Mouse (Mus musculus): Measurements from ENCODE around the gene Dpep2nb. TPM values are rescaled to one million over a fixed set of nuclear protein-coding genes. Genes with fewer than 3 reads are reported as not detected.
"Not testable (repeated sequence)": the region's sequence is repeated elsewhere in the genome, so short reads cannot be mapped to it uniquely, and the experiment has no call there.

Dpep2nb gene
- polyA plus RNA-seq, 1 experiment, result not detected

DNA sequence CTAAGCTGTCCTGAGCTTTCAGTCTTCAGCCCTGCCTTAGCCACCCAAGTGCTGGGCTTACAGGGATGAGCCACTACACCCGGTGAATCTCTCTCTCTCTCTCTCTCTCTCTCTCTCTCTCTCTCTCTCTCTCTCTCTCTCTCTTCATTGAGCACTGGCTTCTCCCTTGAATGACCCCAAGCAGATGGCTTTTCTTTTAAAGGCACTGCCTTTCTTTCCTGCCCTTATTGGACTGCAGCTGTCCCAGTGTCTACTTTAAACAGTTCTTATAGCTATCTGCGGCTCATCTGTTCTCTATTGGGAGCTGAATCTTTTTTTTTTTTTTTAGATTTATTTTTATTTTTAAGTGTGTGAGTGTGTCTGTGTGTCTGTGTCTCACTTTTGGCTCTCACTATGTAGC is 37.3 kb upstream of the Dpep2nb start:
- no peaks in the 10 kb centered on the region for H3K4me1 ChIP-seq (ENCODE audit: control insufficient read depth, insufficient read depth, low read length)
- no peak overlapping the region for H3K27ac ChIP-seq (ENCODE audit: insufficient read depth, low read length)
- no peak overlapping the region for H3K4me3 ChIP-seq (ENCODE audit: insufficient read depth, low read length)
- TF ChIP-seq POLR2A (IDR thresholded peaks at IDR 0.05; ENCODE audit: low read depth, low read length) (no peak), CTCF (IDR thresholded peaks at IDR 0.05; ENCODE audit: borderline replicate concordance, insufficient read depth, low read length) (no peak)

DNA sequence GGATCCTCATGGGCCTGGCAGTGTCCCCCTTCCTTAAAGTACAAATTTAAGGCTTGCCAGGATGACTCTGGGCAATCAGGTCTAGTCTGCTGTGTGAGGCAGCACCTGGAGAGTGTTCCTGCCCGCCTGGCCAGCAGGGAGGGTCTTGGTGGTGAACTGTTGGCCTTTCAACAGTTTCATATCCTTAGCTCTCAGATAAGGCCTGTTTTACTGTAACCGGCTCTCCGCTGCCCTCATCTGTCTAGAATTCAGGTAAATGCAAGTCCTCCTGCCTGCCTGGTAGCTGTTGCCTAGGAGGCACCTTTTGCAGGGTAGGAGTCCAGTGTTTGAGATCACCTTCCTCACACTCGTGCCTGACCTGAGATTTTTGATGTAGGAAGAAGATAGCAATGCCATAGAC is 34.4 kb upstream of the Dpep2nb start:
- TF ChIP-seq POLR2A (IDR thresholded peaks at IDR 0.05; ENCODE audit: low read depth, low read length), result no peak
- no peak for TF ChIP-seq CTCF (IDR thresholded peaks at IDR 0.05; ENCODE audit: borderline replicate concordance, insufficient read depth, low read length)
- Histone ChIP-seq H3K4me3 (ENCODE audit: insufficient read depth, low read length) (no peak overlapping the region), H3K4me1 (ENCODE audit: control insufficient read depth, insufficient read depth, low read length) (no peaks in the 10 kb centered on the region), H3K27ac (ENCODE audit: insufficient read depth, low read length) (no peak overlapping the region)

DNA sequence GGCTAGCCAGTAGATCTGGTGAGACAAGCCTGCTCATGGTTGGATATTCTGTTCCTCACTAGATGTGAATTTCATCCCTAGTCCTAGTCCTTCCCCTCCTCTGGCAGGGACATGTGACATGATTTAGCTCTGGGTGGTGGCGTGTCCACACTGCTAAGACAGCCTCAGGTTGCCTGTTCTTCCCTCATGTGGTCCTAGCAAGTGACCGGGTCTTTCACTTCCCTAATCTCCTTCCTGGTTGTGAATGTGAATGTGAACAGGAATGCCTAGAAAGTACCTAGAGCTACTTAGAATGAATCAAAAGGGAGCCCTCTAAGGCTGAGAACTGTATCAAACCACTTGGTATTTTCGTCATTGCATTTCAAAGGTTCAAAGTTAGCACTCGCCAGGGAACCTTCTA is 33.8 kb upstream of the Dpep2nb start:
- no peak for TF ChIP-seq POLR2A (IDR thresholded peaks at IDR 0.05; ENCODE audit: low read depth, low read length)
- no peak for TF ChIP-seq CTCF (IDR thresholded peaks at IDR 0.05; ENCODE audit: borderline replicate concordance, insufficient read depth, low read length)
- no peak overlapping the region for H3K27ac ChIP-seq (ENCODE audit: insufficient read depth, low read length)
- no peak overlapping the region for H3K4me3 ChIP-seq (ENCODE audit: insufficient read depth, low read length)
- H3K4me1 ChIP-seq (ENCODE audit: control insufficient read depth, insufficient read depth, low read length), result no peaks in the 10 kb centered on the region

DNA sequence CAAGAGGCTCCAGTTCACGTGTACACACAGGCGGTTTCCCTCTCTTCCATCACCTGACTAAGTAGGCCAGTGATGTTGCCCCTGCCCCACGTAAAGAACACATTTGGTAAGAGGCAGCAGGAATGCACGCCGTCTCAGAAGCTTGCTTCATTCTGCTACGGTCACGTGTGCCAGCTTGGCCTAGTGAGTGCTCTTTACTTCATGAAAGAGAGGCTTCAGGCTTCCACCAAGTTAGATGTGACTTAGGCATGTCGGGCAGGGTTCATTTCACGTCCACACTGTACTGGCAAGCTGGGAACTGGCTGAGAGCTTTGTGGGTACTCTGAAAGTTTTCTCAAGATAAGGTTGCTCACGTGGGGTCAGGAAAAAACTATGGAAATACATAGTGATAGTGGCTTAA is 32.9 kb upstream of the Dpep2nb start:
- Histone ChIP-seq H3K4me3 (ENCODE audit: insufficient read depth, low read length) (no peak overlapping the region), H3K27ac (ENCODE audit: insufficient read depth, low read length) (no peak overlapping the region), H3K4me1 (ENCODE audit: control insufficient read depth, insufficient read depth, low read length) (no peaks in the 10 kb centered on the region)
- TF ChIP-seq POLR2A (IDR thresholded peaks at IDR 0.05; ENCODE audit: low read depth, low read length) (no peak), CTCF (IDR thresholded peaks at IDR 0.05; ENCODE audit: borderline replicate concordance, insufficient read depth, low read length) (no peak)

DNA sequence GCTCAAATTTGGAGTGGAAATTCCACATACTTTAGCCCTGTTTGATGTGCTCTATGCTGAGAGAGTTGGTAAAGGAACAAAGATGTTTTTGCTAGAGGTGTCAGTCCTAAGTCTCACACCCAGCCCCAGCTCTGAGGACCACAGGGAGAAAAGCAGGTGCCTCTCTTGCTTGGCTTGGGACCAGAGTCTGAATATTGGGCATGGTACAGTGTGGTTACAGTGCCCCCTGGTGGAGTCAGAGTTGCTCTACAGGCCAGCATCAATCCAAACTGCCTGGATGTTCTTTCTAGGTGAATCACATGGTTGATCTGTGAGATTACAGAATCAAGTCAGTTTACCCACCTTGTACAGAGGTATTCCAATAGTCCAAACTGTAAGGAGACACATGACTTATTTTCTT is 16.7 kb upstream of the Dpep2nb start:
- H3K4me1 ChIP-seq (ENCODE audit: control insufficient read depth, insufficient read depth, low read length), result no peaks in the 10 kb centered on the region
- H3K4me3 ChIP-seq (ENCODE audit: insufficient read depth, low read length), result no peak overlapping the region
- TF ChIP-seq CTCF (IDR thresholded peaks at IDR 0.05; ENCODE audit: borderline replicate concordance, insufficient read depth, low read length) (peak; percentile 84), POLR2A (IDR thresholded peaks at IDR 0.05; ENCODE audit: low read depth, low read length) (no peak)
- H3K27ac ChIP-seq (ENCODE audit: insufficient read depth, low read length), result no peak overlapping the region

DNA sequence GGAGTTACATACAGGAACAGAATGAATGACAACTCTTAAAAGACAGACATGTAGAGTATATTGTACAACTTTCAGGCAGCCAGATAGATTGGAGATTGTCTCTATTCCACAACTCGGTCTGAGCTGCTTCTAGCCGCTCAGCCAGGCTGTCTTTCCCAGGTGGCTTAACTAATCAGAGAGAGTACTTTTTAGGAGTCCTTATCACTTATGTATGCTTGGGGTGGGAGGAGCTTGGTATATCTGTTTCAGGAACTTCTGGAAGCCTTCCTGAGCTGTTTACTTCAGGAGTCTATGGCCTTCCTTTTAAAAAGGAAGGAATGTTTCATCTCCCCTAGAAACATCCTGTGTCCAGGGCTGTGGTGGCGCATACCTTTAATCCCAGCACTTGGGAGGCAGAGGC is 12.3 kb upstream of the Dpep2nb start:
- Histone ChIP-seq H3K4me1 (ENCODE audit: control insufficient read depth, insufficient read depth, low read length) (no peaks in the 10 kb centered on the region), H3K27ac (ENCODE audit: insufficient read depth, low read length) (no peak overlapping the region), H3K4me3 (ENCODE audit: insufficient read depth, low read length) (no peak overlapping the region)
- no peak for TF ChIP-seq CTCF (IDR thresholded peaks at IDR 0.05; ENCODE audit: borderline replicate concordance, insufficient read depth, low read length)
- no peak for TF ChIP-seq POLR2A (IDR thresholded peaks at IDR 0.05; ENCODE audit: low read depth, low read length)

DNA sequence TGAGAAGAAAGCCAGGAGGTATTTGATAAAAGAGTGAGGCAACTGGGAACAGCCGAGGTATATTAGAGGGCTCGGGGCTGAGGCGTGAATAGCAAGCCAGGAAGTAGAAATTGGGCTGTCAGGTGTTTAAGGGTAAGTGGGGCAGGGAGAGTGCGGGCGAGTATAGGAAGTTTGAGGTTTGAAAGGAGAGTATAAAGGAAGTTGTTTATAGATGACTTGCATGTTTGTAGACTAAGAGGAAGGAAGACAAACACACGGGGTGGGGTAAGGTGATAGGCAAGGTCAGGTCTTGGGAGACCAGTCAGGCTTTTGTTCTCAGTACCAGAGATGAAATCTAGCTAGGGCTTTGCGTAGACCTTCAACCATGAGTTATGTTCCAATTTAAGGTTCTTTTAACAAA is 11.4 kb upstream of the Dpep2nb start:
- Histone ChIP-seq H3K4me1 (ENCODE audit: control insufficient read depth, insufficient read depth, low read length) (no peaks in the 10 kb centered on the region), H3K27ac (ENCODE audit: insufficient read depth, low read length) (no peak overlapping the region), H3K4me3 (ENCODE audit: insufficient read depth, low read length) (no peak overlapping the region)
- TF ChIP-seq POLR2A (IDR thresholded peaks at IDR 0.05; ENCODE audit: low read depth, low read length) (no peak), CTCF (IDR thresholded peaks at IDR 0.05; ENCODE audit: borderline replicate concordance, insufficient read depth, low read length) (no peak)

DNA sequence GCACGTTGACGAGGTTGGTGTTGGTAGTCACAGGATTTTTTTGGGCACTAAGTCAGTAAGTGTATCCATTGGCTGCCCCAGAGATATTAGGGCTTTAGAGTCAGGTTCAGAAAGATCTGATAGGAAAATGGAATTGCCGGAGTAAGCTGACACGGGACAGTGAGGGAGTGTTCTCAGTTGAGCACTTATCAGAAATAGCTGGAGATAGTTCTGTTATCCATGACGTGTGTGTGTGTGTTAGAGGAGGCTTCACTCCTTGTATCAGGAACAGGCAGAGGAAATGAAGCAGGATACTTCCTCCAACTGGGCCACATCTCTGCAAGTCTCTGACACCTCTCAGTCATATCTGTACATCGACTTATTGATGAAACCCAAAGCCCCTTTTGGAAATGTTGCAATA is 10.5 kb upstream of the Dpep2nb start:
- H3K27ac ChIP-seq (ENCODE audit: insufficient read depth, low read length), result no peak overlapping the region
- no peak for TF ChIP-seq CTCF (IDR thresholded peaks at IDR 0.05; ENCODE audit: borderline replicate concordance, insufficient read depth, low read length)
- no peak for TF ChIP-seq POLR2A (IDR thresholded peaks at IDR 0.05; ENCODE audit: low read depth, low read length)
- H3K4me3 ChIP-seq (ENCODE audit: insufficient read depth, low read length), result no peak overlapping the region
- H3K4me1 ChIP-seq (ENCODE audit: control insufficient read depth, insufficient read depth, low read length), result no peaks in the 10 kb centered on the region

DNA sequence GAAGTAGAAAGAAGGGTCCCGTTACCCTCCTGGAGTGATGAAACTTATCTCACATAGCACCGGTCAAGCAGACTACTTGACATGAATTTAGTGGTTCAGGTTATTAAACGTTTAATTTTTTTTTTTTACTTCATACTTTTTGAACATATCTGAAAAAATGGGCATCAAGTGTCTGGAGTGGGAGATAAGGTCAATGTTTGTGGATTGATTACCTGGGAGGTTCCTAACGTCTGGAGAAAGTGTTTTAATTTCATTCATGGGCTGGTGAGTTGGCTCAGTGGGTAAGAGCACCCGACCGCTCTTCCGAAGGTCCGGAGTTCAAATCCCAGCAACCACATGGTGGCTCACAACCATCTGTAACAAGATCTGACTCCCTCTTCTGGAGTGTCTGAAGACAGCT is 6.4 kb upstream of the Dpep2nb start:
- H3K27ac ChIP-seq (ENCODE audit: insufficient read depth, low read length); H3K4me1 ChIP-seq (ENCODE audit: control insufficient read depth, insufficient read depth, low read length): not testable (repeated sequence)
- peak overlapping the region; percentile 65 for H3K4me3 ChIP-seq (ENCODE audit: insufficient read depth, low read length)

DNA sequence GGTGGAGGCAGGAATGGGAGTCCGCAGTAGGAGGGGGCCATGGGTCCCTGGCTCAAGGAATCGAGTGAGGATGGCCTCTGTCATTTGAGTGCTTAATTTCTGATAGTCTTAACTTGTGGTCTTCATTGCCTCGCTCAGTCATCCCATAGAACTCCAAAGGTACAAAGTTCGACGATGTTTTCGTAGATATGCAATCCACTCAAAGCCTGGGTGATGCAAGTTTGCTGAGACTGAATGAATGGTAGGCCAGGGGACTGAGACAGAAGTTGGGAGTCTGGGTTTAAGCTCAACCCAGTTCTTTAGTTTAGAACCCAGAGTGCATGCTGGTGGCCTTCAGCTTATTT is 5.8 kb upstream of the Dpep2nb start, which contains the start of gene Ddx28:
Ddx28 (minus strand) TSS at position 240 of the 344 bp plus-strand sequence.
- TF ChIP-seq CTCF (IDR thresholded peaks at IDR 0.05; ENCODE audit: borderline replicate concordance, insufficient read depth, low read length) (no peak), POLR2A (IDR thresholded peaks at IDR 0.05; ENCODE audit: low read depth, low read length) (no peak)
- Histone ChIP-seq H3K4me1 (ENCODE audit: control insufficient read depth, insufficient read depth, low read length) (peaks cover 9% of the 10 kb centered on the region), H3K4me3 (ENCODE audit: insufficient read depth, low read length) (peak within 1 kb of the TSS; percentile 65), H3K27ac (ENCODE audit: insufficient read depth, low read length) (peak within 1 kb of the TSS; percentile 20)

Data from embryonic fibroblast, embryonic 13.5 days (primary cell).